Mouse (Mus musculus): Measurements from ENCODE around the gene Gpatch4. TPM values are rescaled to one million over a fixed set of nuclear protein-coding genes. Genes with fewer than 3 reads are reported as not detected.

Gene Gpatch4
- total and polyA plus RNA-seq, 3 experiments: 21.6 to 128 (median 49.1) TPM

DNA sequence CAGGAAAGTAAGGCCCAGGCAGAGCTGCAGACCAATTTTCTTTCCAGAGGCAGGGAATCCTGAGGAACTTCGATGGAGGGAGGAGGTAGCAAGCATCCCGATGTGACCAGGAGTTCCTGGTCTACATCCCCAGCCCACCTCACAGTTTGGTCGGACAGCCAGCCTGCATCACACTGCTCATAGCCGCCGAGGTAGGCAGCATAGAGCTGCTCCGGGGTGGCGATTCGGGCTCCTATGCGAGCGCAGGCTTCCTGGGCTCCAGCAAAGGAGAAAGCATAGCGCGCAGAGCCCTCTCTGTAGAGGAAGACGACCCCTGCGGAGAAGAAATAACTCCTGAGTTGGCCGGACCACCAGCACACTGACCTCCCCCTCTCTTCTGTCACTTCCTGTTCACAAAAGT lies 46.5 kb upstream of the Gpatch4 start:
- Histone ChIP-seq H3K9me3 (replicated peaks; ENCODE audit: low read length) (peaks cover 11% of the 10 kb centered on the region), H3K79me2 (replicated peaks; ENCODE audit: control insufficient read depth, extremely low read depth, insufficient read depth, poor library complexity, severe bottlenecking) (no peaks in the 10 kb centered on the region), H3K4me1 (ENCODE audit: control insufficient read depth in 1 of 2, insufficient read depth in 2 of 2) (peaks cover 0 to 5% of the 10 kb centered on the region in 2 experiments; a peak in 1 of 4 replicates), H3K9ac (ENCODE audit: insufficient read depth, low read depth) (no peak overlapping the region), H3K4me3 (replicated peaks in 1 of 3; ENCODE audit: low read depth in 2 of 3, low read length in 2 of 3, poor library complexity in 1 of 3) (no peak overlapping the region), H3K4me2 (ENCODE audit: insufficient read depth, low read depth, poor library complexity, severe bottlenecking) (no peak overlapping the region), H3K36me3 (replicated peaks in 1 of 2; ENCODE audit: control insufficient read depth in 1 of 2, insufficient read depth in 1 of 2, low read length in 1 of 2) (no peaks in the 10 kb centered on the region), H3K27ac (ENCODE audit: insufficient read depth, low read depth) (no peak overlapping the region), H3K27me3 (replicated peaks) (peaks cover 92% of the 10 kb centered on the region)
- in situ Hi-C loops (cut with MboI; ENCODE audit: low pct_ligation_motif_present, low pct_unique_long_range_greater_than_20kb, low sequenced_read_pairs) (no loop called here), dilution Hi-C loops (cut with MboI; ENCODE audit: extremely low pct_ligation_motif_present, extremely low pct_unique_long_range_greater_than_20kb, low sequenced_read_pairs) (no loop called here)
- TF ChIP-seq KAT2A (IDR thresholded peaks at IDR 0.05; ENCODE audit: insufficient replicate concordance, low read length): no peak
- no peak for TF ChIP-seq ZMIZ1 (IDR thresholded peaks at IDR 0.05; ENCODE audit: low read depth, low read length)
- no peak for DNase-seq (ENCODE audit: extremely low read depth)

- no peaks in the 10 kb centered on the region for H3K79me2 ChIP-seq (replicated peaks; ENCODE audit: control insufficient read depth, extremely low read depth, insufficient read depth, poor library complexity, severe bottlenecking)
- DNase-seq (ENCODE audit: extremely low read depth): no peak
- no peak overlapping the region for H3K4me2 ChIP-seq (ENCODE audit: insufficient read depth, low read depth, poor library complexity, severe bottlenecking)
- H3K36me3 ChIP-seq (replicated peaks in 1 of 2; ENCODE audit: control insufficient read depth in 1 of 2, insufficient read depth in 1 of 2, low read length in 1 of 2): no peaks in the 10 kb centered on the region
- H3K4me3 ChIP-seq (replicated peaks in 1 of 3; ENCODE audit: low read depth in 2 of 3, low read length in 2 of 3, poor library complexity in 1 of 3): no peak overlapping the region
- H3K27ac ChIP-seq (ENCODE audit: insufficient read depth, low read depth): no peak overlapping the region
- dilution Hi-C loops (cut with MboI; ENCODE audit: extremely low pct_ligation_motif_present, extremely low pct_unique_long_range_greater_than_20kb, low sequenced_read_pairs): no loop called here
- no peak overlapping the region for H3K9ac ChIP-seq (ENCODE audit: insufficient read depth, low read depth)
- in situ Hi-C loops (cut with MboI; ENCODE audit: low pct_ligation_motif_present, low pct_unique_long_range_greater_than_20kb, low sequenced_read_pairs): no loop called here
- H3K9me3 ChIP-seq (replicated peaks; ENCODE audit: low read length): peaks cover 11% of the 10 kb centered on the region
- TF ChIP-seq ZC3H11A (IDR thresholded peaks at IDR 0.05; ENCODE audit: low read depth, low read length): no peak
- TF ChIP-seq SMC3 (IDR thresholded peaks at IDR 0.05; ENCODE audit: low read depth, low read length): no peak
- TF ChIP-seq SIN3A (IDR thresholded peaks at IDR 0.05; ENCODE audit: low read length): no peak
- no peak for TF ChIP-seq ELF1 (IDR thresholded peaks at IDR 0.05; ENCODE audit: low read depth, low read length)
- no peak for TF ChIP-seq MAZ (IDR thresholded peaks at IDR 0.05; ENCODE audit: low read depth, low read length)
- no peak for TF ChIP-seq USF1 (IDR thresholded peaks at IDR 0.05; ENCODE audit: low read depth, low read length)
- no peak for TF ChIP-seq POLR2A (IDR thresholded peaks at IDR 0.05; ENCODE audit: low read depth, low read length)
- no peak for TF ChIP-seq TCF12 (IDR thresholded peaks at IDR 0.05; ENCODE audit: low read depth, low read length)
- no peak for TF ChIP-seq CHD2 (IDR thresholded peaks at IDR 0.05; ENCODE audit: low read length)
- TF ChIP-seq POLR2AphosphoS2 (IDR thresholded peaks at IDR 0.05; ENCODE audit: low read depth, low read length): no peak
- TF ChIP-seq IRF4 (IDR thresholded peaks at IDR 0.05; ENCODE audit: low read depth, low read length): no peak
- no peak for TF ChIP-seq NRF1 (IDR thresholded peaks at IDR 0.05; ENCODE audit: low read depth, low read length)
- no peak for TF ChIP-seq E2F4 (IDR thresholded peaks at IDR 0.05; ENCODE audit: insufficient replicate concordance, low read depth, low read length)
- TF ChIP-seq TBP (conservative IDR thresholded peaks at IDR 0.05; ENCODE audit: low read depth, low read length): no peak
- no peak for TF ChIP-seq ZNF384 (IDR thresholded peaks at IDR 0.05; ENCODE audit: low read depth, low read length)
- no peak for TF ChIP-seq CTCF (conservative IDR thresholded peaks at IDR 0.05 in 1 of 2, IDR thresholded peaks at IDR 0.05 in 1 of 2; ENCODE audit: low read depth in 2 of 2, low read length in 2 of 2)
- H3K27me3 ChIP-seq (replicated peaks): peaks cover 92% of the 10 kb centered on the region
- peaks cover 0 to 5% of the 10 kb centered on the region in 2 experiments; a peak in 1 of 4 replicates for H3K4me1 ChIP-seq (ENCODE audit: control insufficient read depth in 1 of 2, insufficient read depth in 2 of 2)
These were observed 45.8 kb upstream of the Gpatch4 start for GRCm38 (mm10) chr3:87996971-87997614.
